In the genomic region with DNA sequence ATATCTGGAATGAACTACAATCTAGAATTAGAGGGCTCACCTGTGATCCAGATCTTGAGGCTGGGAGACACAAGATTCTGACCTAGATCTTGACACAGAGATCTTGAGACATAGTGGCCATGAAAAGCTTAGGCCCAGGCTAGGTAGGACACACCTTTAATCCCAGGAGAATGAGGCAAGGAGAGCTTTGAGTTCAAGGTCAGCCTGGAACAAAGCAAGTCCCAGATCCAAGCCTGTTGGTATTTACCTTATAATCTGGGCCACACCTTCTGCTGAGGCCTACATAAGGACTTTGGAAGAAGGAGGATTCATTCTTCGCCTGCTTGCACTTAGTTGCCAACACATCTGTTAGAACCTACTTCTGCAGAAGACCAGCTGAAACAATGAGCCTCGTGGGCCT, we compare ENCODE assay signal across 21 mouse cellular contexts.
"Had no signal": no experiment of that assay in that cellular context is flagged by ENCODE, and none has a peak within 500 bp of the region (broad histone marks: within the 10 kb centered on the region; RNA-seq: fewer than 3 reads in every experiment).

No protein-coding gene starts in this region.

- H3K36me3 ChIP-seq: heart, embryonic 13.5 days; heart, embryonic 15.5 days; hindbrain, embryonic 10.5 days; hindbrain, embryonic 12.5 days; intestine, embryonic 15.5 days; limb, embryonic 10.5 days; limb, embryonic 12.5 days; liver, embryonic 13.5 days had no signal

- H3K4me1 ChIP-seq: intestine, embryonic 15.5 days had no signal

- H3K27me3 ChIP-seq: heart, embryonic 13.5 days; heart, embryonic 15.5 days; hindbrain, embryonic 12.5 days; intestine, embryonic 15.5 days; limb, embryonic 12.5 days; liver, embryonic 13.5 days had no signal

- H3K27ac ChIP-seq: heart, embryonic 13.5 days; hindbrain, embryonic 10.5 days; hindbrain, embryonic 12.5 days; hindbrain, embryonic 14.5 days; intestine, embryonic 15.5 days; limb, embryonic 10.5 days; limb, embryonic 12.5 days; liver, embryonic 13.5 days had no signal

- DNase-seq: gastrocnemius, adult 2 months; gastrocnemius, postnatal 10 days; gastrocnemius, postnatal 25 days; heart, adult 2 months; heart, postnatal 14 days; heart, postnatal 4 days; kidney, adult 18-20 months; kidney, adult 8-10 months; kidney, postnatal 10 days; kidney, postnatal 25 days; kidney, postnatal 4 days; liver; liver, embryonic 13.5 days had no signal
